Mouse (Mus musculus) Patski (cell line): ENCODE measurements around the gene Serpina5. TPM values are rescaled to one million over a fixed set of nuclear protein-coding genes. Genes with fewer than 3 reads are reported as not detected.

Experiments
- ATAC-seq: fragments of 100-300 bp; one replicate; pipeline ENCODE4 v1.8.0; 2021
- CTCF ChIA-PET: fragments of 350-600 bp; sonication (Branson Sonifier 250); formaldehyde crosslinking; loops from one replicate; lab custom pipeline; 2022; ENCODE audit warnings: inconsistent platforms; lab: Charles Lee
- POLR2A ChIA-PET: fragments of 350-600 bp; sonication (Branson Sonifier 250); formaldehyde crosslinking; loops from one replicate; lab custom pipeline; 2022; ENCODE audit warnings: antibody characterized with exemption, inconsistent platforms; lab: Charles Lee
- DNase-seq: peaks from one replicate; pipeline ENCODE4 v3.0.0-alpha.2; 2011; ENCODE audit warnings: low read depth, low spot score
- H3K27me3 ChIP-seq: fragments of 371-371 bp; one replicate; pipeline ENCODE4 v1.5.1; 2021
- CTCF ChIP-seq: fragments of 100-300 bp; IDR thresholded peaks from one replicate; pipeline ENCODE4 v1.5.1; 2021
- in situ Hi-C: fragments of 300-500 bp; cut with MboI; formaldehyde crosslinking; loops from 3 replicates; pipeline ENCODE4 v1.11.1; 2018; ENCODE audit warnings: low pct_unique_long_range_greater_than_20kb, mixed read lengths
- polyA plus RNA-seq: library from polyadenylated mRNA; unstranded; gene quantifications from one replicate; pipeline ENCODE4 v1.2.3, GENCODE M21; 2021

Serpina5 gene
- polyA plus RNA-seq, 1 experiment from 2014 or later = 0.06 TPM

DNA sequence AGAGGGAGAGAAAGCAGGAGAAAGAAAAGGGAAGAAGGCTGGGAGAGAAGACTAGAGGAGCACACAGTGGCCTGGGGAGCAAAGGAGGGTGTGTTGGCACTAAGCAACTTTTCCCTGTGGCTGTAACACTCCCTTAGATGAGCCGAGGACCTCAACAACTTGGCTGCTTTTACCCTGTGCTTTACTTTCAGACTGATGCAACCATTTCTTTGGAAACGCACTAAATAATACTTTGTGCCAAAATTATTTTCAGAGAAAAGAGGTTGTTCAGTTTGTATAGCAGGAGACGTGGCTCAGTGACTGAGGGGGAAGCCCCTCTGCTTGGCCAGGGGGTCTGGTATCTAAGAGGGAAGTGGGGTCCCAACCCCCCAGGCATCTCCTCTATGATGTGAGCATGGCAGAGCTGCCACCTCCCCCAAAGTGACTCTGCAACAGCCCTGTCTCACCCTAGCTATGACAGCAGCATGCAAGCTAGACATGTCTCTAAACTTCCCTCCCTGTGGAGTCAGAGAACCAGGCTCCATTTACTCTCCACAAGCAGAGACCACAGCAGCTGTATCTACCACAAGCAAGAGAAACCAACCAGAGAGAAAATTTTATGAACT lies 52.2 kb downstream of the Serpina5 start:
- ATAC-seq (no peak), DNase-seq (no peak)
- in situ Hi-C loops = no loop called here
- ChIA-PET POLR2A (no interaction called here), CTCF (no interaction called here)
- H3K27me3 ChIP-seq = no peaks in the 10 kb centered on the region
- TF ChIP-seq CTCF = no peak

DNA sequence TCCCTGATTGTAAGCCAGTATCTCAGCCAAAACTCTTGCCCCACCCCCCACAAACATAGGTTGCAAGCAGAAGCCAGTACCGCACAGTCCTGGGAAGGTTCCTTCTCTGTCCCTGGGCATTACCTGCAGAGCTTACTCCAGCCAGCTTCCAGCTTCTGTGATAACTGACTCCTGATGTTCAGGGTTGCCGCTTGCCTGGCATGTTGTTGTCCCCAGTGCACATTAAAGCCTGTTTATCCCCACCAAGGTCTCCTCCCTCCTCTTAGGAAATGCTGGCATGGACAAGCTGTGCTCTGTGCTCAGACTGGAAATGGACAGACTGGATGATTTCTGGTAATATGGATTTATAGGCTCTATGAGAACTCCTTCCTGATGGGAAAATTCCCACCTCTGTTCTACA lies 52.7 kb downstream of the Serpina5 start, which contains the start of gene Serpina3c:
Gene Serpina3c, minus strand, starts transcription at position 215 of the 400 bp plus-strand sequence.
- in situ Hi-C loops = no loop called here
- DNase-seq = no peak
- POLR2A ChIA-PET = no interaction called here

More for the DNA sequence above, 52.7 kb downstream of the Serpina5 start, which contains the start of gene Serpina3c:
- CTCF ChIA-PET = no interaction called here
- H3K27me3 ChIP-seq = peaks cover 5% of the 10 kb centered on the region
- no peak for ATAC-seq
- TF ChIP-seq CTCF = no peak

Other genes starting within 250 kb of the Serpina5 start
- gene Serpina1a, start 237.6 kb upstream of the Serpina5 start, polyA plus RNA-seq = 0.05 TPM
- not detected for gene Serpina1c, start 196.2 kb upstream of the Serpina5 start, polyA plus RNA-seq
- 0.14 TPM for gene Serpina1e, start 142.1 kb upstream of the Serpina5 start, polyA plus RNA-seq
- gene Serpina11, start 111.2 kb upstream of the Serpina5 start, polyA plus RNA-seq = not detected
- 0.08 TPM for gene Serpina9, start 87.4 kb upstream of the Serpina5 start, polyA plus RNA-seq
- not detected for gene Serpina12, start 56.7 kb upstream of the Serpina5 start, polyA plus RNA-seq
- not detected for gene Serpina3a, start 11.6 kb downstream of the Serpina5 start, polyA plus RNA-seq
- not detected for gene Serpina3b, start 26.9 kb downstream of the Serpina5 start, polyA plus RNA-seq
- 0.04 TPM for gene Serpina3c, start 52.8 kb downstream of the Serpina5 start, polyA plus RNA-seq
- gene Serpina3f, start 113.4 kb downstream of the Serpina5 start, polyA plus RNA-seq = 0.10 TPM
- 1.6 TPM for gene Serpina3g, start 135.1 kb downstream of the Serpina5 start, polyA plus RNA-seq
- 0.59 TPM for gene Serpina3i, start 162.0 kb downstream of the Serpina5 start, polyA plus RNA-seq
- not detected for gene Serpina3j, start 213.4 kb downstream of the Serpina5 start, polyA plus RNA-seq
- not detected for gene Serpina3k, start 237.4 kb downstream of the Serpina5 start, polyA plus RNA-seq
- 0.15 TPM for gene Serpina3m, start 237.4 kb downstream of the Serpina5 start, polyA plus RNA-seq